Mouse (Mus musculus) testis, postnatal 14 days (tissue): Measurements from ENCODE around the gene Cdca5.
"Not testable (repeated sequence)": the region's sequence is repeated elsewhere in the genome, so short reads cannot be mapped to it uniquely, and the experiment has no call there.

Experiments used
- DNase-seq: peaks from one replicate; pipeline ENCODE4 v3.0.0; 2021; ENCODE audit warnings: low spot score

Gene Cdca5

DNA sequence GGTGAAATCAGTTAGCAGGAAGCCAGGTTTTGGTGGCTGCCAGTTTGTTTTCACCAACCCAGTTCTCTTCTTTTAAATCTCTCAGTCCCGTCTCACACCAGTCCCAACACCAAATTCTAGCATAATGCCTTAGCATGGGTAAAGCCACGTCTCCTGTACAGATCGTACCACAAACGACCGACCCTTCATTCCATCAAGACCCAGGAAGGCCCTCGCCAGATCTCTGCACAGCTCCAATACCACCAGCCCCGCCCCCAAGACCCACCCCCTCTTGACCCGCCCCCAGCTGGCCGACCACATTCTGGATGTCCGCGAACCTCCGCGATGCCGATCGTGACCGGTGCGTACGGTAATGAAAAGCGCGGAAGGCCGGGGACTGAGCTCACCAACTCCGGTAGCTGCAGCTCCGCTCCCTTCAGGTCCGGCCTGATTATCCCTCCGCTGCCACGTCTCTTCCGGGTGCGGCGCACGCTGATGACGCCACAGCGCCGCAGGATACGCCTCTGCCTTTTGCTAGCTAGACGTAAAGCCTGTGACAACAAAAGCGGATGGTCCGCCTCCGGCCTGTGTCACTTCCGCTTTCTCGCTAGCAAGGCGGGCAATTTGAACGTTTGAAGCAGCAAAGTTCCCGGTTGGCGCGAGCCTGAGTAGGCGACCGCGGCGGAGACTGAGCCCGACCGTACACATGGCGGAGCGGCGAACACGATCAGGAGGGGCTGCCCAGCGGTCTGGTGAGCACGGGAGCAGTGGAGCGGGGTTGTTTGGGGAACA, at the start of gene Cdca5, which contains the start of gene Zfpl1:
Gene Cdca5 (plus strand): TSS at position 506 of the 771 bp plus-strand sequence.
Gene Zfpl1 (minus strand): TSS at position 479 of the 771 bp plus-strand sequence.
- peak; percentile 97 for DNase-seq

DNA sequence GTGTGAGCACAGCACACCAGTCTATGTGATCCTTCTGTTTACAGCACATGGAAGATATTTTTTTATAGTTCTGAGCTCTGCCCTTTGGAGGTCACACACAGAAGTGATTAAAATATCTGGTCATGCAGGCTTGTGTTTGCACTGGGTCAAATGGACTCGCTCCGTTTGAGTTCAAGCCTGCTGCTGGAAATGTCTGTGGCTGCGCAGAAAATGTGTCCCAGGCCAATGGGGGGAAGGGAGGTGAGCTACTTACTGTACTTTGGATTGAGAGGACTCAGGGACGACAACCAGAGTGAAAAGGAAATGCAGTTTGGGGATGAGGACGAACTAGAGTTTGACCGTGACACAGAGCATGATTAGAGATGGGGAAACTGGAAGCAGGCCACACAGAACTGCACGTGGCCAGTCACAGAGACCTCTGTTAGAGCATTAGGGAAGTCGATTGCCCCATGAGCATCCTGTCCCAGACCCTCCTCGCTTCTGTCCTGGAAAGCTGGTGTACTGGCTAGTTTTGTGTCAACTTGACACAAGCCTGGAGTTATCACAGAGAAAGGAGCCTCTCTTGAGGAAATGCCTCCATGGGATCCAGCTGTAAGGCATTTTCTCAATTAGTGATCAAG, 48.7 kb upstream of the Cdca5 start:
- DNase-seq: no peak

- no peak for DNase-seq
Measured at GRCm38 (mm10) chr19:6037695-6038094, 47.1 kb upstream of the Cdca5 start.

- DNase-seq: no peak
Measured at GRCm38 (mm10) chr19:6038326-6038725, 46.5 kb upstream of the Cdca5 start.

DNA sequence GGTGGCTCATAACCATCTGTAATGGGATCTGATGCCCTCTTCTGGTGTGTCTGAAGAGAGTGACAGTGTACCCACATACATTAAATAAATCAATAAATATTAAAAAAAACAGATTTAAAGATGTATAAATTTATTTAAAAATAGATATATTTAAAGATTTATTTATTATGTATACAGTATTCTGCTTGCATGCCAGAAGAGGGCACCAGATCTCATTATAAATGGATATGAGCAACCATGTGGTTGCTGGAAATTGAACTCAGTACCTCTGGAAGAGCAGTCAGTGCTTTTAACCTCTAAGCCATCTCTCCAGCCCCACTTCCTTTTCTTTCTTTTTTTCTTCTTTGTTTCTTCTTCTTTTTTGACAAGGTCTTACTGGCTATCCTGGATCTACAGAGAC, 44.8 kb upstream of the Cdca5 start:
- DNase-seq: no peak

DNA sequence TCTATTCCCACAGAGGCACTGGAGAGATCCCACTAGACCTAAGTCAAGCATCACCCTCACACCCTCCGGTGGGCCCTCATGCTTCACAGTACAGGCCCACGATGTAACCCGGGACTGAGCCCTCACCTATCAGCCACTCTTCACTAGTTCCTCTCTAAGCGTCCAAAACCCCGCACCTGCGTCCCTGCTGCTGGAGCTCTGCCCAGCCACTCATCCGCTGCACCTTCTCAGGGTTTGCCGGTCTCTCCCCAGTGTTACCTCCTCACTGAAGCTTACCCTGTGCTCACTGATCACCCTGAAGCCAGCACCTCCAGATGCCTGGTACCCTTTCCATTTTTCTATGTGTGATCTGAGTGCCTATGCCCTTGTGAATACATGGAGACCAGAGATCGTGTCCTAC, 42.5 kb upstream of the Cdca5 start:
- no peak for DNase-seq

DNA sequence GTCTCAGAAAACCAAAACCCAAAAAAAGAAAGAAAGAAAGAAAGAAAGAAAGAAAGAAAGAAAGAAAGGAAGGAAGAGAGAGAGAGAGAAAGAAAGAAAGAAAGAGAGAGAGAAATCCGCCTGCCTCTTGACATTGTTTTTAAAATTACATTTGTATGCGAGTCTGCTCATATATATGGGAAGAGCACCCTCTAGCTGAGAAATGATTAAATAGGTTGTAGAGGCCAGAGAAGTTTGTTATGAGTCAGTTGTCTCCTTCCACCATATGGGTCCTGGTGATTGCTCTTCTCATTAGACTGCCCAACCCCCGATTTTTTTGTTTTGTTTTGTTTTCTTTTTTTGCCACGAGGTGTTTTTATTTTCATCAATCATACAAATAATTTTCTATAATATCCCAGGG, 40.7 kb upstream of the Cdca5 start:
- DNase-seq: not testable (repeated sequence)

DNA sequence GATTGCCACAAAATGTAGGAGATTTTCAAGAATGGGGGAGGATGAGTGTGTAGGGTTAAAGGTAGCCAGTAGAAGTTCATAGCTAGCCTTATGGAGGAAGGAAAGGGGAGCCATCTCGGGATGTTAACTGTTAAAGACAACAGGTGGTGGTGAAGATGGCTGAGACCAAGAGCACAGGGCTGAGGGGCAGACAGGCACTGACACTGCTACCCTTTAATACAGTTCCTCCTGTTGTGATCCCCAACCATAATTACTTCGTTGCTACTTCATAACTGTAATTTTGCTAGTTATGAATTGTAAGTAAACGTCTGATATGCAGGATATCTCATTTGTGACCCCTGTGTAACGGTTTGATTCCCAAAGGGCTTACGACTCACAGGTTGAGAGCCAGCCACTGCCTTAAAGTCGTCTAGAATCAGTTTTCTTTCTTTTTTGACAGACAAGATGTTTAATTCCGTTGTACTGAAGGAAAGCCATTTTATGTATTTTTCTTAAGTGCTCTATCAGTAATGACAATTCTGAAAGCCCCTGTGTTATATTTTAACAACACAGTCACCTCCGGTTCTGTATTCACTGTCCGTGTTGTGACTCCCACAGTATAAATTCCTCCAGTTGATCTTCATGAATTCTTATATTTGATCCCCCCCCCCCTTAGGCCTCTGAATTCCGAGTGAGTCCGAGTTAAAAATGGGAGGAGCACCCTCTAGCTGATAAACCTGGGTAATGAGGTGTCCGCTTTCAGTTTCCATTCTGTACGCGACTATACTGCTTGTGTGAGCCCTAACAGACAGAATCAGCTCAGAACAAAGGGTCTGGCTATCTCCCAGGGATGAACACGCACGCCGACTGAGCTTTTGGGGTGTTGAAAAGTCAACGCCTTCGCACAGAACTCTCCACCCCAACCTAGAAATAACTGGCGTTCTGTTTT, 39.2 kb upstream of the Cdca5 start:
- DNase-seq: no peak

DNA sequence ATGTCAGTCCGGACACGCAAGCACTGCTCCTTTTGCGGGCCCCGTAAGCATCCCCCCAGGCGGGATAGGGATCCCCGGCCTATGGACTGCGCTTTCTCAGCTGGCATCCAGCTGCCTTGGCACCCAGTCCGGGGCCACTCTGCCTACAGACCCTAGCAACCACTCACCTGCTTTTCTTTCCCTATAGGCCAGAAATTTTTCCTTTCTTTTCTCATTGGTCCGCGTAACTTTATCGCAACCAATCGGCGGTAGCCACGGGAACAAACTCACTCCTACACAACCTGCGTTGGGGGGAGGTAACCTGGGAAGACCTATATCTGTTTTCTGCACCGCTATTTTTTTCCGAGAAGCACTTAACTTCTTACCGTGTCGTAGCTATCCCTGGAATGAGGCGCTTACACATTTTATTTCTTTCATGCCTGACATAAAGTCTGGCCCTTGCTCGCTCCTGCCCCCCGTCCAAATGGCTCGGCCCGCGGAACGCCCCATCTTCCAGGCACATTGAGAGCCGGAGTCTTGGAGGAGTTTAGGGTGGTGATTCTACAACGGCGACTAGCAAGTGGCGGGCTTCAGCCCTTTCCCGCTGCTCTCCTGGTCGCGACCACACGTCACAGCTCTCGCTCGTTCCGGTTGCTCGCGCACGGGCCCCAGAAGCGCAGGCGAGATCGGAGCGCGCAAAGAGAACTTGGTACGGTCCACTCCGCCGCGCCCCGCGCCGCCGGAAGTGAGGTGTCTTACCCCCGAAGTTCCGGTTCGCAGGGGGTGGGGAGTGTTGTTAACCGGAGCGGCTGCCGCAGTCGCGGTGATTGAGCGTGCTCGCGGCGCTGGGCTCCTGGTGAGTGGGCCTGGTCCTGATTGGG, 38.3 kb upstream of the Cdca5 start, which contains the start of gene Syvn1:
Gene Syvn1 (plus strand): TSS at position 283 of the 860 bp plus-strand sequence.
- DNase-seq: peak; percentile 91

DNA sequence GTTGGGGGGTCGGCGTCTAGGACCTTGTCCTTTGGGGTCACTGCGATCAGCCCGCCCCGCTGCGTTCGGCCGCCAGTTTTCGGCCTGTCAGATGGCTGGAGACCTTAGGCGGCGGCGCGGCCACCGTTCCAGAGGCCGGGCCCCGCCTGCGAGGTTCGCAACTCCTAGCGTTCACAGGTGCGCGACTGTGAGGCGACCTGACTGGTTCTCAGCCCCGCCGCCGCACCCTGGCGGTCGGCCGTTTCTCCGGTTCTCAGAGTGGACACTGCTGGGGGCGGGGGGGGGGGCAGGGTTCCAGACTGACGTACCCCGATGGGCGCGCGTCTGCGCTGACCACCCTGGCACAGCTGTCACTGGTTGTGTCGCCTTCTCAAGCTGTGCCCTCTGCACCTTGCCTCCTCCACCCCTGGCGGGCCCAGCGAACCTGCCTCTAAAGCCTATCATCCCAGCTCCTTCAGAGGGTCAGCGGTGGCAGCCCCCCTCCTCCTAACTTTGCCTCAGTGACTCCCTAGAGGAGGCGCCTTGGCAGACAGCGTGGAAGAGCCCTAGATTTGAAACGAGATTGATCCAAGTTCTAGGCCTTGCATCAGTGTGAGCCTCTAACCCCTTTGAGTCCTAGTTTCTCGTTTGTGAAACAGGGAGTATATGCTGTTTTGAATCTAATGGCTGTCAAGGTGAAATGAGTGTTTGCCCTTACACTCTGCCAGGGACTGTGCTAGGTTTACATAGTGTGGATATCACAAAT, 37.5 kb upstream of the Cdca5 start:
- DNase-seq: no peak

GRCm38 (mm10) chr19:6047899-6048166, 37.0 kb upstream of the Cdca5 start:
- no peak for DNase-seq

GRCm38 (mm10) chr19:6048681-6049410, 35.9 kb upstream of the Cdca5 start:
- no peak for DNase-seq

- DNase-seq: peak; percentile 9
Measured at GRCm38 (mm10) chr19:6052516-6052915, 32.3 kb upstream of the Cdca5 start.

GRCm38 (mm10) chr19:6054296-6054695, 30.5 kb upstream of the Cdca5 start:
- no peak for DNase-seq

- no peak for DNase-seq
Measured at GRCm38 (mm10) chr19:6056696-6057095, 28.1 kb upstream of the Cdca5 start.

GRCm38 (mm10) chr19:6057313-6058096, 27.3 kb upstream of the Cdca5 start, which contains the start of the genes Mrpl49 and Fau:
Gene Mrpl49, minus strand, starts transcription at chr19:6057785.
Gene Fau, plus strand, starts transcription at chr19:6057844.
- DNase-seq: peak; percentile 99

- DNase-seq: no peak
Measured at GRCm38 (mm10) chr19:6058513-6058912, 26.3 kb upstream of the Cdca5 start.

GRCm38 (mm10) chr19:6058966-6059365, 25.8 kb upstream of the Cdca5 start:
- DNase-seq: no peak

DNA sequence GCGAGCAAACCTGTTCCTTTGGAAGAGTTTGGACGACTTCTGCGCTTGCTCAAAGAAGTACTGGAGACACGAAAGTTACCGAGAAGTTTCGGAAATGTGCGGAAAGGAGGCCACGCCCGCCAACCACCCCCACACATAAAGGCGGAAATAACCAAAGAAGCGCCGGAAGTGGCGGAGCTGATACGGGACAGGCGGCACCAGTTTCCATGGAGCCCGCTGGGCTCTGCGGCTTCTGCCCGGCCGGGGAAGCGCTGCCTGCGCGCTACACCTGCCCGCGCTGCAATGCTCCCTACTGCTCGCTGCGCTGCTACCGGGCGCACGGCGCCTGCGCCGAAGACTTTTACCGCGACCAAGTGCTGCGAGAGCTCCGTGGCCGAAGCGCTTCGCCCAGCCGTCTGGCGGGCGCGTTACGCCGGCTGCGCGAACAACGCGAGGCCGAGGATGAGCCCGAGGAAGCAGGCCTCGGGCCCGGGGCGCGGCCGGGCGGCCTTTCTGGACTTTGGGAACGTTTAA, 23.7 kb upstream of the Cdca5 start, which contains the start of gene Znhit2:
Gene Znhit2 (plus strand): TSS at position 172 of the 513 bp plus-strand sequence.
- peak; percentile 92 for DNase-seq
